Mouse (Mus musculus) frontal cortex, postnatal 10 days (tissue): ENCODE results near the gene Kcnq4.

ENCODE experiments used
- DNase-seq, 2 experiments: peaks; one replicate each; pipeline ENCODE4 v3.0.0; 2022; ENCODE audit warnings: low spot score in 2 of 2, mixed read lengths in 1 of 2

Gene Kcnq4

GRCm38 (mm10) chr4:120673606-120674005 lies 74.8 kb downstream of the Kcnq4 start:
- DNase-seq: no peak

GRCm38 (mm10) chr4:120671046-120671445 lies 77.4 kb downstream of the Kcnq4 start:
- DNase-seq: no peak

GRCm38 (mm10) chr4:120669585-120669984 lies 78.8 kb downstream of the Kcnq4 start:
- DNase-seq: no peak

DNA sequence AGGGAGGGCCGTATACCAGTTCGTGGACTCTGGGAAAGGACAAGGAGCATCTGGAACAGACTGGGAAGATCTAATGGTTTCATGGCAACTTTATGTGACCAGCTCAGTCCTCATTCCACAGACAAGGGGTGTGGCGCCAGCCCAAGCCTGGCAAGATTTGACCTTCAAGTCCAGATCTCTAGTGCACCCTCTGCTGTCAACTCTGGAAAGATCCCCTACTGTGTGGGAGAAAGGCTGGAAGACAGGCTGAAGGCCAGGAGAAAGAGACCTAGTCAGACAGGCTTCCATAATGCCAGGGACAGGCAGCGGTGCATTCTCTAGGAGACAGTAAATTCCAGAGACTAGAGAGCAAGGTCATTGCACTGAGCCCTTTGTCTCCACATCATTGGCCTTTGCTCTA lies 79.9 kb downstream of the Kcnq4 start:
- DNase-seq: no peak

DNA sequence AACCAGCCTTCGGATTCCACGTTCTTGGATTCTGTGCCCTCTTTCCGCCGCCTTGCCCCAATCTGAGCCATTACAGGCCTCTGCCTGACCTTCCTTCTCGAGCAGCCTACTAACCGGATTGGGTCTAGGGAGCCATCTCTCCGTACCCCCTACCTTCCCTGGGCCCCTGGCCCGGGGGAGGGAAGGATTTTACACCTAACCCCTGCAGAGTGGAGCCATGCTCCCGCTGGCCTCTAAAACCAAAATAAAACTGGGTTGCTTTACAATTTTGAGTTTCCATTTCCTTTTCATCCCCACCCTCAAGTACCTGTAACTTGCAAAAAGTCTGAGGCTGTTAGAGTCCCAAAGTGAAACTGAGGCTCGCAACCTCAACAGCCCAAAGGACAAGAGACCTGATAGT lies 80.9 kb downstream of the Kcnq4 start:
- no peak for DNase-seq

DNA sequence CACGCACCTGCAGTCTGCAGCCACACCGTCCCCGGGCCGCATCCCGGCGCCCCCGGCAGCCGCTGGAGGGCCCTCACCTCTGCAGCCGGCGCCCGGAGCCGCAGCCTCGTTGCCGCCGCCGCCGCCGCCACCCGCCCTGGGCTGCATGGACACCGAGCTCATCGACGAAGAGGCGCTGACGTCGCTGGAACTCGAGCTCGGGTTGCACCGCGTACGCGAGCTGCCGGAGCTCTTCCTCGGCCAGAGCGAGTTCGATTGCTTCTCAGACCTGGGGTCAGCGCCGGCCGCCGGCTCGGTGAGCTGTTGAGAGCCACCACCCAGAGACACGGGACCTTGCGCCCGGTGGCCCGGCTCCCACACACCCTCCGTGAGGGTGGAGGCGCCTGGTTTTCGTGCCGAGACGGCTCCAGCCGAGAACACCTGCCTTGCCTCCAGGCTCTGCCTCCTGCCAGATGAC lies 81.3 kb downstream of the Kcnq4 start:
- DNase-seq: peak; percentile 16 to 31

DNA sequence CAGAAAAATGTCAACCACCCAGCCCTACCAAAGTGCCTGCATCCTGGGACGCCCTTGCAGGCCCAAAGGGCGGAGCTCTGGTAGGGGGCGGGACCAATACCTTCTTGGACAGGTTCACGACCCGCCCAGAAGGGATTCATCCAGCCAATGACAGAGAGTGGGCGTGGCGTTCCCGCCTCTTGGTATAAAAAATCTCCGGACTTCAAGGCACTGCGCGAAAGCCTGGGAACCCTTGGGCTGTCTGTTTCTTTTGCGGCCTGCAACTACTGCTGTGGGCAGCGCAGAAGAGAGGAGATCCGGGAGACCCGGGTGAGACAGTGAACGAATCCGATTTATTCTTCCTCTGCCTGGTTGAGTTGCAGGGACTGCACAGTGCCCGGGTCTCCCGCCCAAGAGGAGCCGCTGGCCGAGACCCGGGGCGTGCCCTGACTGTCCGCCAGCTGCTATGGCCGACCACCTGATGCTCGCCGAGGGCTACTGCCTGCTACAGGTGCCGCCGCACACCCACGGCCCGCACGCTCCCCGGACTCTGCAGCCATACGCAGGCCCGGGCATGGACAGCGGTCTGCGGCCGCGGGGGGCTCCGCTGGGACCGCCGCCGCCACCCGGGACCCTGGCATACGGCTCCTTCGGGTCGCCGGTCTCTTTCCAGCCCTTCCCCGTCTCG lies 81.9 kb downstream of the Kcnq4 start, which contains the start of gene Cited4:
TSS of gene Cited4 (plus strand) at position 215 of the 667 bp plus-strand sequence.
- DNase-seq: peak; percentile 68 to 73

- DNase-seq: no peak
These were observed 82.6 kb downstream of the Kcnq4 start for GRCm38 (mm10) chr4:120665782-120666181.

DNA sequence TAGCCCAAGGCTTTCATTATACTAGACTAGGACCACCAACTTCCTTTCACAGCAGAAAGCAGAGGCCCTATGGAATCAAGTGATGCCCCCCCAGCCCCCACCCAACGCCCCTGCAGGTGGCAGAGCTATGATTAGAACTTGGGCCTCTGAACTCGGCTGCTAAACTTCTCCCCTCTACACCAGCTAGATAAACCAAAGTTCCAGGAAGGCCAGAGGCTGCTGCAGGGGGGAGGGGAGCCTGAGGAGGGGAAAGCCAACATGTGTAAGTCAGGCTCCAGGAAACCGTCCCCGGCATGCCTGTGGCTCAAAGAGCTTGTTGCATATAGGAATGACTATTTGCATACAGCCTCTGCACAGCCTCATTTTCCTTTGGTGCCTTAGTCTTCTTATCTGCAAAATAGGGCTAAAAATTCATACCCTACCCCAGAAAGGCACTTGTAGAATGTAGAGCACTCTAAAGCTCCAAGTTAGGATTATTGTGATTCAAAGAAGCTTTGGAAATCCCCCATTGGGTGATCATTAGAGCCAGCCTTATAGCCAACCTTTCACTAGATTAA lies 83.2 kb downstream of the Kcnq4 start:
- DNase-seq: no peak

- DNase-seq: no peak
These were observed 83.8 kb downstream of the Kcnq4 start for GRCm38 (mm10) chr4:120664601-120665000.

DNA sequence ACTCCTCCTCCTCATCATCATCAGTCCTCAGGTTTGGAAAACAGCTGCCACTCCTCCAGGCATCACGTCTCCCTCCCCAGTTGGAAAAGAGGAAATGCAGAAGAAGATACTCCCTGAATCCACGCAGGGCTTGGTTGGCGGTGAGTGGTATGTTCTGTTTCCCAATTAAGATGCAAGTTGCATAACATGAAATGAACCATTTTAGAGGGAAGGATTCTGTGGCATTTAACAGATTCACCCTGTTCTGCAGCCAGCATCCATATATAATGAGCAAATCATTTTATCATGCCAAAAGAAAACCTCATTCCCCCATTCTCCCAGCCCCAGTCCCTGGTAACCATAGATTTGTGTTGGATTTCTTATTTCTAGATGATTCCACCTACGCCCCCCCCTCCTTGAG lies 87.9 kb downstream of the Kcnq4 start:
- DNase-seq: no peak

DNA sequence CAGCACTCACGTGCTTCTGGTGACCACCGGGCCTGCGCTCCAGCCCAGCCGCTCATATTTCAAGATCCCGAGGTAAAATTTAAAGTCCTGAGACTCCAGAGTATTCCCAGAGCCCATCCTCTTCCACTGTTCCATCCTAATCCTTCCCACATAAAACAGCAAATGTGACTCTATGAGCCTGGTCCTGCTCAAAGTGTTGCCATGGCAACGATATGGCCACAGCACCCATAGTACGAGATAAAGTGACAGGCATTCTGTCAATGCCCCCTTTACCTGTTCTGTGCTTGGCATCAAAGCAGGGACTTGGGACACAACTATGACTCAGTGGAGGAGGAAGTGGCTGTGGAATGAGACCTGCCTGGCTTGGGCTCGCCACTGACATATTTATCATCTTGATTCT lies 92.5 kb downstream of the Kcnq4 start:
- no peak for DNase-seq

- DNase-seq: no peak
These were observed 98.2 kb downstream of the Kcnq4 start for GRCm38 (mm10) chr4:120650208-120650592.

- DNase-seq: peak; percentile 27 to 52
These were observed 98.8 kb downstream of the Kcnq4 start for GRCm38 (mm10) chr4:120649369-120650207.
